Mouse (Mus musculus) lung, postnatal 14 days (tissue): Measurements from ENCODE around the gene Sipa1l3.

Source experiments
- DNase-seq: peaks from one replicate; pipeline ENCODE4 v3.0.0; 2021

Gene Sipa1l3

DNA sequence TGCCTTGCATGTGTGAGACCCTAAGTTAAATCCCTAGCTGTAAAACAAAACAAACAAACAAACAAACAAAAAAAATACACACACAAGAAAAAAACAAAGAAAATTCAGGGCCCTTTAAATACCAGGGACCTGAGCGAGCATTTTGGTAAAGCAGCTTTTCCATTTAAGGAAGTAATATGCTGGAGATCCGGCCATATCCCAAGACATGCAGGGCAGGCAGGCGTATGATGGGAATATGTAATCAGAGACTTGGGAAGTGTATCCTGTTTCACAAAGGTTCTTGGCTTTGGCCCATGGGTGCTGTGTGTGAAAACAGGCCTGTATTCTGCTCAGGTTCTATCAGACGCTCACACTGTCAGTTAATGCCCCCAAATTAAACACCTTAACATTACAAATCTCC is 240.9 kb downstream of the Sipa1l3 start:
- DNase-seq, result no peak

DNA sequence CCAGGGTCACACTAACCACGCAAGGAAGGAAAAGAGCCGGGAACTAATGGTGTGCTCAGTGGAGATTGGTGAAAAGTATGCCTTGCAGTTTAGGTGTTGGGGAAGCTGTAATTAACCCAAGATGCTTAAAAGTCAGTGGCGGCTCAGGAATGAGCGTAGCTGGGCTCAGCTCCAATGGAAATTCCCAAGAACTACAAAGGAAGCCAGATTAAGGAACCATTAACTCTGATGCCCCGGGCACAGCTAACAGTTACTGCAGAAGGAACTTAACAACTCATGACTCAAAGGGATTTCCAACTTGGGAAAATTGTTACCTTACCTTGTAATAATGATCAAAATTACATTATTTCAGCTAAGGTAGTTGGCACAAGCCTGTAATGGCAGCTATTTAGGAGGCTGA is 241.7 kb downstream of the Sipa1l3 start:
- DNase-seq, result no peak

DNA sequence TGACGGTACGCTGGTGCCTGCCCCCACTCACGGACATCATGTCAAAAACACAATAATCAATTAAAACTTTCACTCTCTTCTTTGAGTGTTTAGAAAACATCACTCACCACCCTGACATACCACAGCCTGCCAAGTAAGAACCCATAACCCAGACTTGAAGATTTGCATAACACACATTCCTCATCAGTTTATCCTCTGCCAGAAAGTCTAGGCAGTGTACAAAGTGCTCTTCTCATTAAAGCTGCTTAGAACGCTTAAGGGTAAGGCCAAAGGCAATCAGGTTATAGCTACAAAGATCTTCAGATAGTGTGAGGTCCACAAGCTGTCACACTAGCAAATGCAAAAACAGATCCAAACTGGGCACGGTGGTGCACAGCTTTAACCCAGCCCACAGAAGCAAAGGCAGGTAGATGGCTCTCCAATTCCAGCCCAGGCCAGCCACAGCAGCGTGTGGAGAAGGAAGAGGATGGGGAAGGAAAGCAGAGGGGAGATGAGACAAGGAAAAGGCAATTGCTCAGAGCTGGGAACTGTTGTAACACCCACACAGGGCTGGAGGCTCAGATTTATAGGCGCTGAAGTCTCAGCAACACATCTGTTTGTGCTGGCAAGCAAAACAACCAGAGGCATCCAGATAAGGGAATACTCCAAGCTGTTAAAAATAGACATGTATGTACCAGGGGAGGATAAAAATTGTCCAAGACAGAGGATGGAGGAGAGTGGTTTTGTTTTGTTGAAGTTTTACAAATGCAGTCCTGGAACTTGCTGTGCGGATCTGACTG is 246.6 kb downstream of the Sipa1l3 start:
- DNase-seq, result no peak

DNA sequence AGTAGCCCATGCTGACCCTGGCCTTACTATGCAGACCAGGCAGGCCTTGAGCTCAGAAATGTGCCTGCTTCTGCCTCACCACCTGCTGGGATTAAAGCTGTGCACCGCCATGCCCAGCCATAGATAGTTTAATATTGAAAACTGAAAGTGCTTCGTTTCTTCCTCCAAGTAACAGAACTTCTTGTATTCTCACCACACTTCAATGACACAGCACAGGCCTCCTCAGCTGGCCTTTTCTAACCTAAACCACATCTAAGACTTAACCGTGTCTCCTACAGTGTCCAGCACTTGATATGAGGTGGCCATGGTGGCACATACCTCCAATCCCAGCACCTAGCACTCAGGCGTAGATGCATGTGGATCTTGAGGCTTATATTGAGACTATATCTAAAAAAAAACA is 248.0 kb downstream of the Sipa1l3 start:
- no peak for DNase-seq
